Mouse (Mus musculus) lung, adult 10 weeks (tissue): ENCODE results near the gene Gpsm3. TPM values are rescaled to one million over a fixed set of nuclear protein-coding genes. Genes with fewer than 3 reads are reported as not detected.

Source experiments
- polyA plus RNA-seq: library from polyadenylated mRNA; stranded (reverse); fragments of 350-450 nt; fragmentation: Illumina TruSeq; extraction: RNeasy Lipid Tissue Mini Kit (QIAGEN cat#74804); gene quantifications from one replicate; pipeline ENCODE4 v1.2.3, GENCODE M21; 2014; ENCODE audit warnings: low read depth, low replicate concordance; ENCODE audit not compliant: insufficient read depth

The Gpsm3 gene
- polyA plus RNA-seq, result 40.6 TPM

GRCm38 (mm10) chr17:34589681-34590101 is at the start of gene Gpsm3:
Gene Gpsm3 (plus strand): TSS chr17:34589806.

GRCm38 (mm10) chr17:34564003-34564421 is 25.6 kb upstream of the Gpsm3 start, which contains the start of gene Notch4:
Gene Notch4 (plus strand): TSS chr17:34564268.

GRCm38 (mm10) chr17:34591029-34591993 is 1.7 kb downstream of the Gpsm3 start, which contains the start of gene Pbx2:
Gene Pbx2 (plus strand): TSS chr17:34591266.

GRCm38 (mm10) chr17:34597566-34598095 is 8.0 kb downstream of the Gpsm3 start, which contains the start of gene Ager:
Gene Ager (plus strand): TSS chr17:34597862.

GRCm38 (mm10) chr17:34603375-34604060 is 13.9 kb downstream of the Gpsm3 start, which contains the start of gene Rnf5:
Gene Rnf5 (minus strand): TSS chr17:34603690.

GRCm38 (mm10) chr17:34604061-34604508 is 14.5 kb downstream of the Gpsm3 start, which contains the start of gene Agpat1:
Gene Agpat1 (plus strand): TSS chr17:34604262.

GRCm38 (mm10) chr17:34615871-34616270 is 26.3 kb downstream of the Gpsm3 start, which contains the start of gene Egfl8:
Gene Egfl8 (minus strand): TSS chr17:34615971.

GRCm38 (mm10) chr17:34627943-34628643 is 38.5 kb downstream of the Gpsm3 start, which contains the start of gene Ppt2:
Gene Ppt2 (minus strand): TSS chr17:34628510.

GRCm38 (mm10) chr17:34629221-34629751 is 39.7 kb downstream of the Gpsm3 start, which contains the start of gene Prrt1:
Gene Prrt1 (plus strand): TSS chr17:34629533.

Other genes with a start within 250 kb of the Gpsm3 start
- gene Btnl2, start 235.0 kb upstream of the Gpsm3 start, polyA plus RNA-seq, result 0.20 TPM
- gene Btnl1, start 212.7 kb upstream of the Gpsm3 start, polyA plus RNA-seq, result not detected
- 0.24 TPM for gene BC051142, start 191.0 kb upstream of the Gpsm3 start, polyA plus RNA-seq
- not detected for gene Btnl4, start 112.5 kb upstream of the Gpsm3 start, polyA plus RNA-seq
- not detected for gene Btnl6, start 72.5 kb upstream of the Gpsm3 start, polyA plus RNA-seq
- gene Notch4, start 25.5 kb upstream of the Gpsm3 start, polyA plus RNA-seq, result 20.4 TPM
- gene Pbx2, start 1.5 kb downstream of the Gpsm3 start, polyA plus RNA-seq, result 32.4 TPM
- 2,693 TPM for gene Ager, start 8.1 kb downstream of the Gpsm3 start, polyA plus RNA-seq
- gene Rnf5, start 13.9 kb downstream of the Gpsm3 start, polyA plus RNA-seq, result 48.1 TPM
- gene Agpat1, start 14.5 kb downstream of the Gpsm3 start, polyA plus RNA-seq, result 36.8 TPM
- 4.1 TPM for gene Egfl8, start 26.2 kb downstream of the Gpsm3 start, polyA plus RNA-seq
- 30.7 TPM for gene Ppt2, start 38.7 kb downstream of the Gpsm3 start, polyA plus RNA-seq
- gene Prrt1, start 39.7 kb downstream of the Gpsm3 start, polyA plus RNA-seq, result 1.6 TPM
- gene Fkbpl, start 55.0 kb downstream of the Gpsm3 start, polyA plus RNA-seq, result 6.8 TPM
- gene Atf6b, start 57.3 kb downstream of the Gpsm3 start, polyA plus RNA-seq, result 31.2 TPM
- 7.5 TPM for gene Tnxb, start 80.7 kb downstream of the Gpsm3 start, polyA plus RNA-seq
- 122 TPM for gene C4b, start 154.1 kb downstream of the Gpsm3 start, polyA plus RNA-seq
- not detected for gene Cyp21a1, start 214.8 kb downstream of the Gpsm3 start, polyA plus RNA-seq
- gene Stk19, start 247.1 kb downstream of the Gpsm3 start, polyA plus RNA-seq, result 27.3 TPM
- gene Dxo, start 247.2 kb downstream of the Gpsm3 start, polyA plus RNA-seq, result 27.5 TPM